Mouse (Mus musculus): ENCODE measurements around the gene Acat1. TPM values are rescaled to one million over a fixed set of nuclear protein-coding genes. Genes with fewer than 3 reads are reported as not detected.

Acat1 gene
- polyA plus RNA-seq, 1 experiment, result 6.9 TPM

- WGBS, result 92% methylated on average over 3 of the region's 3 CpGs
- H3K4me3 ChIP-seq (ENCODE audit: extremely low read depth, insufficient read depth, insufficient read length), result no peak overlapping the region
- peaks cover 10% of the 10 kb centered on the region; the same call in 1 of the 2 replicates for H3K4me1 ChIP-seq (ENCODE audit: control insufficient read depth, insufficient read depth, insufficient read length)
- TF ChIP-seq CTCF (IDR thresholded peaks at IDR 0.05; ENCODE audit: extremely low read depth, insufficient read depth, insufficient read length, insufficient replicate concordance) (no peak), POLR2A (IDR thresholded peaks at IDR 0.05; ENCODE audit: low read depth, low read length) (no peak)
- H3K27me3 ChIP-seq (ENCODE audit: control insufficient read depth, insufficient read depth, low read length), result no peaks in the 10 kb centered on the region
- H3K27ac ChIP-seq (ENCODE audit: insufficient read depth, low read length), result no peak overlapping the region
- DNase-seq (ENCODE audit: low read depth in 1 of 2, low spot score in 2 of 2), result no peak
- H3K36me3 ChIP-seq (ENCODE audit: control insufficient read depth, insufficient read depth, low read length), result no peaks in the 10 kb centered on the region
These were observed 3.0 kb downstream of the Acat1 start for GRCm38 (mm10) chr9:53607192-53607591.

DNA sequence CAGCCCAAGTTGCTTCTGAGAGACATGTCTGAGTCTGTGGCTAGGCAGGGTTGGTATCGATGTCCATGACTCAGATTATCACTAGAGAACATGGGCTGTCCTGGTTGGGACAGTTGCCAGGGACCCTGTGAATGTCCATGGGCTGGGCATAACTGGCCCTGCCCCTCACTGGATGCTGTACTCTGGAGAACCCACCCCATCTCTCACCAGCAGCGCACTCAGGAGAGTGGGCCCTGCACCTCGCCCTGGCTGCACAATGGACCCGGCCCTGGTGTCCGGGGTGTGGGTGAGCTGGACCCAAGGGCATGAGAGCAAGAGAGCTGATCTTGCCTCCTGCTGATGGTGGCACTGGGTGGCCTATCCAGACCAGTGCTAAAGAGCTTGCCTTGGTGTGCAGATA is 5.2 kb downstream of the Acat1 start:
- WGBS, result 96% methylated on average over 5 of the region's 5 CpGs
- no peaks in the 10 kb centered on the region for H3K36me3 ChIP-seq (ENCODE audit: control insufficient read depth, insufficient read depth, low read length)
- peaks cover 10% of the 10 kb centered on the region; the same call in 1 of the 2 replicates for H3K4me1 ChIP-seq (ENCODE audit: control insufficient read depth, insufficient read depth, insufficient read length)
- no peak overlapping the region for H3K4me3 ChIP-seq (ENCODE audit: extremely low read depth, insufficient read depth, insufficient read length)
- DNase-seq (ENCODE audit: low read depth in 1 of 2, low spot score in 2 of 2), result no peak
- H3K27me3 ChIP-seq (ENCODE audit: control insufficient read depth, insufficient read depth, low read length), result no peaks in the 10 kb centered on the region
- no peak for TF ChIP-seq CTCF (IDR thresholded peaks at IDR 0.05; ENCODE audit: extremely low read depth, insufficient read depth, insufficient read length, insufficient replicate concordance)
- no peak for TF ChIP-seq POLR2A (IDR thresholded peaks at IDR 0.05; ENCODE audit: low read depth, low read length)
- H3K27ac ChIP-seq (ENCODE audit: insufficient read depth, low read length), result no peak overlapping the region

DNA sequence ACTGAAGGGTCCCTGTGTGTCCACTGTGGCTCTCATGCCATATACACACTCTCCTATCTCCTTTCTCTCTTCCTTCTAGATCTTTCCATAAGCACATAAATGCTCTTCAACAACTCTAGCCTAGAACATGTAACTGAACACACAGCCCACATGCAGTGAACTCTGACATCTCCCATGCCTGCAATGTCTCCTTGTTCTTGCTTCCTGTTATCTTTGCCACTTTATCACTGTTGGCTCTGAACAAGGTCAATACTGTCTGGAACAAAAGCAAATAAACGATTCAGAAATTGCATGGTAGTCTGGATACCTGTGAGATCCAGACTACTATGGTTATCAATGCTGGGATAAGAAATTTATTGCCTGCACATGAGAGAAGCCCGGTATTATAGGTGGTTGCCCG is 6.3 kb downstream of the Acat1 start:
- WGBS, result 90% methylated on average over 3 of the region's 3 CpGs
- TF ChIP-seq POLR2A (IDR thresholded peaks at IDR 0.05; ENCODE audit: low read depth, low read length) (no peak), CTCF (IDR thresholded peaks at IDR 0.05; ENCODE audit: extremely low read depth, insufficient read depth, insufficient read length, insufficient replicate concordance) (no peak)
- Histone ChIP-seq H3K36me3 (ENCODE audit: control insufficient read depth, insufficient read depth, low read length) (no peaks in the 10 kb centered on the region), H3K4me1 (ENCODE audit: control insufficient read depth, insufficient read depth, insufficient read length) (peaks cover 10% of the 10 kb centered on the region; the same call in 1 of the 2 replicates), H3K27me3 (ENCODE audit: control insufficient read depth, insufficient read depth, low read length) (no peaks in the 10 kb centered on the region), H3K27ac (ENCODE audit: insufficient read depth, low read length) (no peak overlapping the region), H3K4me3 (ENCODE audit: extremely low read depth, insufficient read depth, insufficient read length) (no peak overlapping the region)
- no peak for DNase-seq (ENCODE audit: low read depth in 1 of 2, low spot score in 2 of 2)

GRCm38 (mm10) chr9:53603384-53603783 is 6.8 kb downstream of the Acat1 start:
- peak; percentile 11 to 22 for DNase-seq (ENCODE audit: low read depth in 1 of 2, low spot score in 2 of 2)
- Histone ChIP-seq H3K4me1 (ENCODE audit: control insufficient read depth, insufficient read depth, insufficient read length) (peaks cover 10% of the 10 kb centered on the region; the same call in 1 of the 2 replicates), H3K36me3 (ENCODE audit: control insufficient read depth, insufficient read depth, low read length) (no peaks in the 10 kb centered on the region), H3K4me3 (ENCODE audit: extremely low read depth, insufficient read depth, insufficient read length) (no peak overlapping the region), H3K27ac (ENCODE audit: insufficient read depth, low read length) (no peak overlapping the region), H3K27me3 (ENCODE audit: control insufficient read depth, insufficient read depth, low read length) (no peaks in the 10 kb centered on the region)
- WGBS, result 7% methylated on average over 1 of the region's 1 CpGs
- TF ChIP-seq POLR2A (IDR thresholded peaks at IDR 0.05; ENCODE audit: low read depth, low read length) (no peak), CTCF (IDR thresholded peaks at IDR 0.05; ENCODE audit: extremely low read depth, insufficient read depth, insufficient read length, insufficient replicate concordance) (no peak)

DNA sequence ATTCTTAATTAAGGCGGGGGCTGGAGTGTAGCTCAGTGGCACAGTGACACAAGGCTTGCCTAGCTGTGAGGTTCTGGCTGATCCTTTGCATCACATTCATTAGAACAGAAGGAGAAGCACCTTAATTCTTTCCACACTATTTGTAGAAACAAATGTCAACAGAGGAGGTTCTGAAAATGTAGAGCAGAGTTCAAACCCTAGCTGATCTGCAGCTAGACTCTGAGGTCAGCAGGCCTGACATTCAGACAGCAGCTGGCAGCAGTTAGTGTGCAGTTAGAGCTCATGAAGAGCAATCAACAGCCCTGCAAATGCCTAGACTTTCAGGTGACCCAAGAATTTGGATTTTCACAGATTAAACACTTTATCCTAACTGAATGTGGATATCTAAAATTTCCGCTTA is 8.6 kb downstream of the Acat1 start:
- Histone ChIP-seq H3K4me1 (ENCODE audit: control insufficient read depth, insufficient read depth, insufficient read length) (peaks cover 10% of the 10 kb centered on the region; the same call in 1 of the 2 replicates), H3K27ac (ENCODE audit: insufficient read depth, low read length) (no peak overlapping the region), H3K4me3 (ENCODE audit: extremely low read depth, insufficient read depth, insufficient read length) (no peak overlapping the region), H3K27me3 (ENCODE audit: control insufficient read depth, insufficient read depth, low read length) (no peaks in the 10 kb centered on the region), H3K36me3 (ENCODE audit: control insufficient read depth, insufficient read depth, low read length) (no peaks in the 10 kb centered on the region)
- TF ChIP-seq CTCF (IDR thresholded peaks at IDR 0.05; ENCODE audit: extremely low read depth, insufficient read depth, insufficient read length, insufficient replicate concordance) (no peak), POLR2A (IDR thresholded peaks at IDR 0.05; ENCODE audit: low read depth, low read length) (no peak)
- DNase-seq (ENCODE audit: low read depth in 1 of 2, low spot score in 2 of 2), result no peak
- 94% methylated on average over 2 of the region's 2 CpGs for WGBS

DNA sequence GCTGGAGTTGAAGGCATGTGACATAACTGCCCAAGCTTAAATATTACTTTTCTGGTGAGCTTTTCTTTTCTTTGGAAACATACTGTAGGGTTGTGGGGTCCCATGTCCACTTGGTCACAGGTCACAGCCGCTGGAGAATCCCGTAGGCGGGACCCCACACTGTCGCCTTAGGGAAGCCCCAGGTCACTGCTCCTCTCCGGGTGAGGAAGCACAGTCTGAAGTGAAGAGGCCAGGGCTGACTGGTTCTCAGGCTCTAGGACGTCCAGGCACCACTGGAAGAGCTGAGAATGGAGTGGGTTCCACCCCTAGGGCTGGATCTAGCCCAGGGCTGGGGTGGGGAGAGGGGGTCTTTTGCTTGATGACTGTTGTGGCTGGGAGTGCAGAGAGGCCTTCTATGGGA is 11.6 kb downstream of the Acat1 start:
- no peak for TF ChIP-seq CTCF (IDR thresholded peaks at IDR 0.05; ENCODE audit: extremely low read depth, insufficient read depth, insufficient read length, insufficient replicate concordance)
- TF ChIP-seq POLR2A (IDR thresholded peaks at IDR 0.05; ENCODE audit: low read depth, low read length), result no peak
- Histone ChIP-seq H3K4me3 (ENCODE audit: extremely low read depth, insufficient read depth, insufficient read length) (no peak overlapping the region), H3K27me3 (ENCODE audit: control insufficient read depth, insufficient read depth, low read length) (no peaks in the 10 kb centered on the region), H3K4me1 (ENCODE audit: control insufficient read depth, insufficient read depth, insufficient read length) (peaks cover 7% of the 10 kb centered on the region; the same call in 1 of the 2 replicates), H3K36me3 (ENCODE audit: control insufficient read depth, insufficient read depth, low read length) (no peaks in the 10 kb centered on the region), H3K27ac (ENCODE audit: insufficient read depth, low read length) (no peak overlapping the region)
- 91% methylated on average over 6 of the region's 6 CpGs for WGBS
- no peak for DNase-seq (ENCODE audit: low read depth in 1 of 2, low spot score in 2 of 2)

DNA sequence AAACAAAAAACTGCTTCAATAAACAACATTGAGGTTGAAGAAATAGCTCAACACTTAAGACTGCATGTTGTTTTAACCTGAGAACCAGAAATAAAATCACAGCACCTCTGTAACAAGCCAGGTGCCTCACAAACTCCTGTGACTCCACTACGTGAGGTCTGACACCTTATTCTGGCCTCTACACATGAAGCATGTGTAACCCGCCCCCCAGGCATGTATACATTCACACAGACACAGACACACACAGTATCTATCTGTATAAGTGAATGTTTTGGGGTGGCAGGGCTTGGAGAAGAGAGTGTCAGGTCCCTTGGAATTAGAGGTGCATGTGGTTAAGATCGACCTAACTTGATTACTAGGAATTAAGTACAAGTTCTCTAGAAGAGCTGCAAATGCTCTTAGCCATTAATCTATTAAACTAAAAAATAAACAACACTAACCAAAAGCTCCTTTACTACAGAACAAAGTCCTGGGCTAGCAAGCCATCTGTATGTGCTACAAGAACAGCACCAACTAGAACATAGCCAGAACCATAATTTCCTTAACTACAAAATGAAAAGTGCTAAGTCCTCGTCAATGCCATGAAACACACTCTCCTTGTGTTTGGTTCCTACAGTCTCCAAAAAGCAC is 13.1 kb downstream of the Acat1 start:
- Histone ChIP-seq H3K27ac (ENCODE audit: insufficient read depth, low read length) (no peak overlapping the region), H3K4me1 (ENCODE audit: control insufficient read depth, insufficient read depth, insufficient read length) (no peaks in the 10 kb centered on the region), H3K4me3 (ENCODE audit: extremely low read depth, insufficient read depth, insufficient read length) (no peak overlapping the region), H3K27me3 (ENCODE audit: control insufficient read depth, insufficient read depth, low read length) (no peaks in the 10 kb centered on the region), H3K36me3 (ENCODE audit: control insufficient read depth, insufficient read depth, low read length) (peaks cover 2% of the 10 kb centered on the region; the same call in 1 of the 2 replicates)
- 91% methylated on average over 4 of the region's 4 CpGs for WGBS
- TF ChIP-seq CTCF (IDR thresholded peaks at IDR 0.05; ENCODE audit: extremely low read depth, insufficient read depth, insufficient read length, insufficient replicate concordance), result no peak
- TF ChIP-seq POLR2A (IDR thresholded peaks at IDR 0.05; ENCODE audit: low read depth, low read length), result no peak
- DNase-seq (ENCODE audit: low read depth in 1 of 2, low spot score in 2 of 2), result no peak

Data from spleen, adult 2 months (tissue).